ENCODE assay signal across 16 mouse cellular contexts in the genomic region with DNA sequence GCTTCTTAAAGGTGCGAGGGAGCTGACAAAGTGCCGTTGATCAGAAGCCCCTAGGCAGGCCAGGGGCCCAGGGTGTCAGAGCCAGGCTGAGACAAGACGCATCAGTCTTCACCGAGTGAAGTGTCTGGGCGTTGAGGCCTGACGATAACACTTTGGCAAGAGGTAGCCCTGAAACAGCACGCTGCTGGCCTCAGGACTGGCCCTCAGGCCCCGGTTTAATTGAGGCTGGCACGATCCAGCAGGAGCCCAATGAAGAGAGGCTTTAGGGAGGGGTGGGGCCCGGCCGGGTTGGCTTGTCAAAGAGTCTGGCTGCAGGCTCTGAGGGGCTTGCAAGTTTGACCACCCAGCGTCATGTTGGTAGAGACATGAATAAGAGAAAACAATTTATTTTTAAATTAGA. TPM values are rescaled to one million over a fixed set of nuclear protein-coding genes. Genes with fewer than 3 reads are reported as not detected.
DNase-seq lines count a peak whose midpoint lies in the region; TF ChIP-seq lines count a peak whose summit lies in the region.
"Had no signal": no experiment of that assay in that cellular context is flagged by ENCODE, and none has a peak within 500 bp of the region (broad histone marks: within the 10 kb centered on the region; RNA-seq: fewer than 3 reads in every experiment).

No protein-coding gene starts in this region.

- H3K27ac ChIP-seq in heart, embryonic 10.5 days: peak overlapping the region; percentile 68
- no peak overlapping the region for H3K27ac ChIP-seq in heart, adult 2 months
- H3K27ac ChIP-seq: kidney, embryonic 15.5 days; liver, embryonic 13.5 days had no signal

- intact Hi-C loops in heart, postnatal 25 days (cut with DNase I): no loop called here
- intact Hi-C loops in heart, adult 2 months (cut with DNase I): no loop called here

- no peak for TF ChIP-seq CTCF in brain, embryonic 14.5 days (IDR thresholded peaks at IDR 0.05; ENCODE audit: borderline replicate concordance, extremely low read depth, insufficient read depth, insufficient read length)
- TF ChIP-seq CTCF in heart, adult 2 months (IDR thresholded peaks at IDR 0.05): no peak

- 30% methylated on average over 12 of the region's 12 CpGs for WGBS in heart, embryonic 10.5 days
- 49% methylated on average over 12 of the region's 12 CpGs for WGBS in heart, adult 2 months

- no peaks in the 10 kb centered on the region for H3K9me3 ChIP-seq in heart, embryonic 10.5 days
- H3K9me3 ChIP-seq: kidney, embryonic 15.5 days; liver, embryonic 13.5 days had no signal

- peak; percentile 52 to 75 for DNase-seq in cerebellum, postnatal 10 days
- no peak for DNase-seq in cerebellum, adult 8-10 months
- DNase-seq in heart, embryonic 10.5 days (ENCODE audit: low spot score): no peak
- no peak for DNase-seq in heart, postnatal 25 days (ENCODE audit: low spot score)
- DNase-seq in lung, postnatal 10 days: peak; percentile 8
- no peak for DNase-seq in lung, postnatal 36 days
- DNase-seq in brain, embryonic 14.5 days (ENCODE audit: low read depth): peak; percentile 72
- DNase-seq in heart, adult 2 months: no peak
- DNase-seq: cerebellum, adult 18-20 months; embryo, embryonic 11 days; gastrocnemius, postnatal 36 days; layer of hippocampus, postnatal 36 days; liver, embryonic 13.5 days; thymus, adult 2 months had no signal

- TF ChIP-seq EP300 in heart, adult 2 months (IDR thresholded peaks at IDR 0.05; ENCODE audit: insufficient read depth, low read depth, low read length): no peak

- H3K27me3 ChIP-seq in heart, embryonic 10.5 days (ENCODE audit: insufficient read depth, poor library complexity, severe bottlenecking): no peaks in the 10 kb centered on the region
- H3K27me3 ChIP-seq in heart, adult 2 months (ENCODE audit: control insufficient read depth, insufficient read depth, low read length): no peaks in the 10 kb centered on the region
- H3K27me3 ChIP-seq: kidney, embryonic 15.5 days; liver, embryonic 13.5 days had no signal

- TF ChIP-seq POLR2A in brain, embryonic 14.5 days (IDR thresholded peaks at IDR 0.05; ENCODE audit: borderline replicate concordance, extremely low read depth, insufficient read depth, insufficient read length, poor library complexity, severe bottlenecking): no peak
- TF ChIP-seq POLR2A in heart, adult 2 months (IDR thresholded peaks at IDR 0.05; ENCODE audit: insufficient read depth, low read depth, low read length): no peak

- peaks cover 10% of the 10 kb centered on the region for H3K4me1 ChIP-seq in heart, embryonic 10.5 days
- no peaks in the 10 kb centered on the region for H3K4me1 ChIP-seq in heart, adult 2 months (ENCODE audit: control insufficient read depth, insufficient read depth, low read length)
- H3K4me1 ChIP-seq: liver, embryonic 13.5 days had no signal

- H3K9ac ChIP-seq in heart, adult 2 months (ENCODE audit: low read depth, low read length): no peak overlapping the region
- H3K9ac ChIP-seq: kidney, embryonic 15.5 days; liver, embryonic 13.5 days had no signal

- no peak overlapping the region for H3K4me3 ChIP-seq in heart, embryonic 10.5 days
- H3K4me3 ChIP-seq in heart, adult 2 months: no peak overlapping the region
- H3K4me3 ChIP-seq: kidney, embryonic 15.5 days; liver, embryonic 13.5 days had no signal

- no peaks in the 10 kb centered on the region for H3K79me2 ChIP-seq in heart, adult 2 months (replicated peaks; ENCODE audit: control insufficient read depth, insufficient read depth, low read length)

- no peaks in the 10 kb centered on the region for H3K36me3 ChIP-seq in heart, embryonic 10.5 days
- no peaks in the 10 kb centered on the region for H3K36me3 ChIP-seq in heart, adult 2 months (ENCODE audit: control insufficient read depth, insufficient read depth, low read length)
- H3K36me3 ChIP-seq: kidney, embryonic 15.5 days; liver, embryonic 13.5 days had no signal

RNA-seq across cellular contexts. Expression of gene Nog, which starts 38.1 kb away (rescaled TPM):
- 1.4 and 2.5 TPM in 2 replicates for polyA plus RNA-seq in heart, embryonic 10.5 days (2016; fragmentation: Nextera tagmentation; extraction: Ambion mirVana)
- total RNA-seq in heart, postnatal 25 days (2021): under 1 TPM; 0.25 to 0.44 TPM
- 8.8 and 10.5 TPM in 2 replicates for polyA plus RNA-seq in brain, embryonic 14.5 days (2012; rRNA removed)
- under 1 TPM; 0.18 to 0.20 TPM for total RNA-seq in heart, adult 2 months (2021)
- polyA plus RNA-seq in heart, adult 2 months (2012; rRNA removed): 0.18 and 0.39 TPM in 2 replicates
- total RNA-seq: hematopoietic stem cell, adult 5-6 weeks had no signal
- polyA plus RNA-seq: liver, embryonic 13.5 days had no signal

Comparison
In these comparisons a context has a peak if more than half of its experiments do, and no peak if none do; other contexts are left out.
1. DNase-seq: peak in cerebellum, postnatal 10 days (2 of 2), lung, postnatal 10 days (single experiment) and brain, embryonic 14.5 days (single experiment); none in cerebellum, adult 8-10 months (single experiment), heart, embryonic 10.5 days (single experiment), heart, postnatal 25 days (single experiment), lung, postnatal 36 days (single experiment) and heart, adult 2 months (0 of 2).